Mouse (Mus musculus) stomach, embryonic 16.5 days (tissue): ENCODE data around the gene Atp12a. TPM values are rescaled to one million over a fixed set of nuclear protein-coding genes. Genes with fewer than 3 reads are reported as not detected.

ENCODE experiments used
- ATAC-seq: fragments of 200-750 bp; cut with Nextera tagmentation; 2 replicates; pipeline ENCODE4 v1.8.0; 2017; ENCODE audit warnings: moderate number of reproducible peaks, moderate TSS enrichment; ENCODE audit not compliant: insufficient read depth, low FRiP score
- H3K27ac ChIP-seq: fragments of 300-500 bp; sonication (generic); 2 replicates; pipeline ENCODE4 v1.5.1; 2014; ENCODE audit warnings: low read length
- H3K27me3 ChIP-seq: fragments of 300-500 bp; sonication (generic); 2 replicates; pipeline ENCODE4 v1.6.1; 2014; ENCODE audit warnings: low read length, control low read depth, mixed read lengths; ENCODE audit not compliant: control insufficient read depth, insufficient read depth
- H3K36me3 ChIP-seq: fragments of 300-500 bp; sonication (generic); 2 replicates; pipeline ENCODE4 v1.6.1; 2014; ENCODE audit warnings: low read length; ENCODE audit not compliant: control insufficient read depth, insufficient read depth
- H3K4me1 ChIP-seq: fragments of 300-500 bp; sonication (generic); 2 replicates; pipeline ENCODE4 v1.6.1; 2014; ENCODE audit warnings: low read length, control low read depth, mixed read lengths; ENCODE audit not compliant: control insufficient read depth, insufficient read depth
- H3K4me2 ChIP-seq: fragments of 300-500 bp; sonication (generic); 2 replicates; pipeline ENCODE4 v1.6.1; 2014; ENCODE audit warnings: low read depth, low read length, mixed read lengths
- H3K4me3 ChIP-seq: fragments of 300-500 bp; sonication (generic); replicated peaks from 2 replicates; pipeline ENCODE4 v1.5.1; 2014; ENCODE audit warnings: mild to moderate bottlenecking, low read length
- H3K9ac ChIP-seq: fragments of 300-500 bp; sonication (generic); 2 replicates; pipeline ENCODE4 v1.6.1; 2014; ENCODE audit warnings: low read length
- H3K9me3 ChIP-seq: fragments of 300-500 bp; sonication (generic); replicated peaks from 2 replicates; pipeline ENCODE4 v1.6.1; 2016; ENCODE audit warnings: low read length, control low read depth; ENCODE audit not compliant: control insufficient read depth
- WGBS: fragments of 180-500 bp; shearing (Covaris S2); extraction: QIAGEN DNeasy Blood & Tissue Kit; methylation state at CpG from one replicate; pipeline ENCODE4 v1.1.7; 2014; 5-methylcytosine and 5-hydroxymethylcytosine counted together
- polyA plus RNA-seq: library from polyadenylated mRNA; unstranded; fragments of >200 nt; fragmentation: Nextera tagmentation; extraction: Ambion mirVana; gene quantifications from 2 replicates; pipeline ENCODE4 v1.2.1, GENCODE M21; 2015

The Atp12a gene
- polyA plus RNA-seq, 1 experiment from 2014 or later = 0.04 TPM

DNA sequence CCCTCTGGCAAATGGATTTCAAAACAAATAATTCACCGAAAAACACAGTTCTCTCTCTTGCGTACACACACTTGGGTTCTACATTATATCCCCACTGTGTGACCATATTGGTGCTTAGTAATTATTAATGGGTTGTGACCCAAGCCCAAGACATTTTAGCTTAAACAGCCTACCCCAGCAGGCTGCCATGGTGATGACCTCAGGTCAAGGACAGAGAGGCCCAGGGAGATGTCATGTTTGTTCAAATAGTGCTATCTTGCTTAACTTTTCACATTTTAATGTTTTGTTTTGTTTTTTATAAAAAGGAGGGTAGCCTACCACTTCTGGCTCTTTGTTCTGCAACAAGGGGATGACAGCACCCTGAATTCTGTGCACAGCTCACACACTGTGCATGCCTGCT lies 27.2 kb upstream of the Atp12a start:
- 54% methylated on average over 2 of the region's 2 CpGs for WGBS
- Histone ChIP-seq H3K27me3 (no peaks in the 10 kb centered on the region), H3K9ac (no peak overlapping the region), H3K4me3 (no peak overlapping the region), H3K9me3 (no peaks in the 10 kb centered on the region), H3K4me2 (no peak overlapping the region), H3K27ac (no peak overlapping the region), H3K4me1 (peaks cover 4% of the 10 kb centered on the region), H3K36me3 (no peaks in the 10 kb centered on the region)
- no peak for ATAC-seq

DNA sequence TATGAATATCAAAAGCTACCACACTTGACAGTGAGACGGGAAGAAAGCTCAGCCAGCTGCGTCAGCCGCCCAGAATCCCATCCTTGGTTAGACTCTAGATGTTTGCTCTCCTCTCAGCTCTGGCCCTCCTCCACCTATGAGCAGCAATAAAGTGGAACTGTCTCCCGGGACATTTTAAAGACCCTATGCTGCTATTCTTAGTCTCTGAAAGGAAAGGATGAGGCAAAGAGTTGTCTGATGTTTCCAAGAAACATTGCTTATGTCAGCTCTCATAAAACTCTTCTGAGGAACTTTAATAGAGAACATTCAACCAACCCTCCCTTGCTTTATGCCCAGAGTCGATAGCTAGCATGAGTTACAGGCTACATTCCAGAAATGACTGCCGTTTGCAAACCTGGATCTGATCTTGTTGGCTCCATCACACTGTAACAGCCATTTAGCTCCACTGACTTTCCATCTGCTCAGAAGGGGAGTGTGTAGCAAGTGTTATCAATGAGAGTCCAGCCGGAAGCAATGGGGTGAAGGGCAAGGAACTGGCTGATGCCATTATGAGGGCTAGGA lies 25.9 kb upstream of the Atp12a start:
- H3K9ac ChIP-seq = no peak overlapping the region
- H3K4me2 ChIP-seq = no peak overlapping the region
- H3K9me3 ChIP-seq = no peaks in the 10 kb centered on the region
- no peak overlapping the region for H3K27ac ChIP-seq
- no peak overlapping the region for H3K4me3 ChIP-seq
- ATAC-seq = no peak
- H3K36me3 ChIP-seq = no peaks in the 10 kb centered on the region
- WGBS = 74% methylated on average over 7 of the region's 7 CpGs
- H3K4me1 ChIP-seq = peaks cover 4% of the 10 kb centered on the region
- no peaks in the 10 kb centered on the region for H3K27me3 ChIP-seq

DNA sequence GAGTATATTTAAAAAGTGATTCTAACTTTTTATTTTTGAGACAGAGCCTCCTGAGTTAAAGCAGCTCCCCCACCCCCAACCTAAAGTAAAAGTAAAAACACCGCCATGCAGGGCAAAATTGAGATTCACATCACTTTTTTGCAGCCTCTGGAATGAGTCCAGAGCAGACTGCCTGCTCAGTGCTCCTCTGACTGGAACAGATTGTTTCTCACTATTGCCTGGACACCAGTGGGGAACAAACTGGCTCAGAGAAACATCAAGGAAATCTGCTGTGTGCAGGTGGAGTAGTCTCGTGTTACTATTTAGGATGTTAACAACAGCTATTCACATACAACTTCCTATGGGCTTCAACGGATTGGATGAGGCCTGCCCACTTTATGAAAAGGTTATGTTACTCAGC lies 16.2 kb upstream of the Atp12a start:
- Histone ChIP-seq H3K4me3 (no peak overlapping the region), H3K27ac (no peak overlapping the region), H3K4me2 (no peak overlapping the region), H3K4me1 (no peaks in the 10 kb centered on the region), H3K9ac (no peak overlapping the region), H3K36me3 (no peaks in the 10 kb centered on the region), H3K9me3 (no peaks in the 10 kb centered on the region), H3K27me3 (no peaks in the 10 kb centered on the region)
- no peak for ATAC-seq
- 56% methylated on average over 3 of the region's 3 CpGs for WGBS

DNA sequence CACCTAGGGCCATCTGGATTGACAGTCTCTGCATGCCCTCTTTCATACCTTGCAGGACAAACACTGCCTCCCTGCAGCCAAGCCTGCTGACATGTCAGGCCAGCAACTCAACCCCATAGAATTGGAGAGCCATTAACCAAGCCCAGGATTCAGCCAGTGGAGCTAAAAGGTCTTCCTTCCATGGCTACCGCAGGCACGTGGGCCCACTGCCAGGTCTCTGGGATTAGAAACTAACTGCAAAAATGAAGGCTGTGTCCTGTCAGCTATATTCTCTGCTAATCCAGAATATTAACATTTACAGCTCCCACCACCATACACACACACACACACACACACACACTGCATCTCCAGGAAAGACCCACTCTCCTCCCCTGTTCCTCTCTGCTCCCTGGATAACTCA lies 15.3 kb upstream of the Atp12a start:
- Histone ChIP-seq H3K36me3 (no peaks in the 10 kb centered on the region), H3K9me3 (no peaks in the 10 kb centered on the region), H3K27me3 (no peaks in the 10 kb centered on the region), H3K4me1 (no peaks in the 10 kb centered on the region), H3K4me2 (no peak overlapping the region), H3K4me3 (no peak overlapping the region), H3K27ac (no peak overlapping the region), H3K9ac (no peak overlapping the region)
- ATAC-seq = no peak
- WGBS = 80% methylated on average over 2 of the region's 2 CpGs

DNA sequence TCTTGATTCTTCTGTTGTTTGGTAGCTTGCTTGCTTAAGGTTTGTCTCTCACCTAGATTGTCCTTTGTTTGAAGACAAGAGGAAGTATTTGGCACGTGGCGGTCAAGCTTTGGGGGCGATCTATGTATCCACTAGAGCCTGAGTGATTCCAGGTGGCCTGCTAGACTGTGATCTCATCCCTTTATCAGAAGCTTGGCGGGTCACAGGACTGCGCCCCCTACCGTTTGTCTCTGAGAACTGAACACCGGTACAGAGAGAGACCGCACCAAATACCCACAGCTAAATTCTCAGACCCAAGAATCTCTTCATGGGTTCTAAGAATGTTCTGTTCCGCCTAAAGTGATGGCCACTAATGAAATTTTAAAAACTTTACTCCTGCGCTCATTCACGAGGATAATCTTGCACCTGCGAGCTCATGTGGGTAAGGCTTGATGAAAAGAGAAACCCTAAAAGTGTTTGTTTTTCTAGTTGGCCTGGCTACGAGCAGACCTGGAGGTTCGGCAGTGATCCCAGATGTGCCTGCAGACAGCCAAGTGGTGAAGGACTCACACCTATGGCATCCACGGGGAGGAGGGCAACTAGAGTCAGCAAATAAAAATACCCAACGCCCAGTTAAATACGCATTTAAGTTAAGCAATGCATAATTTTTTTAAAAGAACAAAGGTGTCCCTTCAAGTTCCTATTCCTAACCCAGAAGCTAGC lies 12.8 kb upstream of the Atp12a start:
- H3K4me1 ChIP-seq = no peaks in the 10 kb centered on the region
- ATAC-seq = no peak
- H3K27ac ChIP-seq = no peak overlapping the region
- no peak overlapping the region for H3K9ac ChIP-seq
- no peak overlapping the region for H3K4me2 ChIP-seq
- H3K4me3 ChIP-seq = no peak overlapping the region
- no peaks in the 10 kb centered on the region for H3K36me3 ChIP-seq
- no peaks in the 10 kb centered on the region for H3K9me3 ChIP-seq
- WGBS = 25% methylated on average over 17 of the region's 17 CpGs
- H3K27me3 ChIP-seq = no peaks in the 10 kb centered on the region

DNA sequence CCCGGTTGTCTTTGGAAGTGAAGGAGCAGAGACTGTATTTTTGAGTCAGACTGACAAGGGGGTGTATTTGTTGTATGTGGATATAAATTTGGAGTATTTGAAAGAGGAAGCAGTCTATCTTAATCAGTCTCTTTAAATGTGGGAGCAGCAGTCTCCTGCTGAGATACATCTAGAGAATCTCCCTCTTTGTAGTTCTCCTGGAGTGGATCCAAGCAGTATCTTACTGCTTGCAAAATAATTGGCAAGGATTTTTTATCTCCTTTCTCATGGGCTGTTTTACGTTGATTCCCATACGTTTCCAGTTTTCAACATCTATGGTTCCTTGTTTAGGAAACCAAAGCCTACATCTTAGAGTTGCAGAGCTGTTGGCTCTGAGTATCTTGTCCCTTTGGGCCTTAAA lies 10.1 kb upstream of the Atp12a start:
- H3K4me1 ChIP-seq = no peaks in the 10 kb centered on the region
- no peaks in the 10 kb centered on the region for H3K9me3 ChIP-seq
- no peaks in the 10 kb centered on the region for H3K27me3 ChIP-seq
- H3K4me3 ChIP-seq = no peak overlapping the region
- no peak overlapping the region for H3K9ac ChIP-seq
- WGBS = 53% methylated on average over 3 of the region's 3 CpGs
- H3K4me2 ChIP-seq = no peak overlapping the region
- no peak for ATAC-seq
- H3K27ac ChIP-seq = no peak overlapping the region
- H3K36me3 ChIP-seq = no peaks in the 10 kb centered on the region

DNA sequence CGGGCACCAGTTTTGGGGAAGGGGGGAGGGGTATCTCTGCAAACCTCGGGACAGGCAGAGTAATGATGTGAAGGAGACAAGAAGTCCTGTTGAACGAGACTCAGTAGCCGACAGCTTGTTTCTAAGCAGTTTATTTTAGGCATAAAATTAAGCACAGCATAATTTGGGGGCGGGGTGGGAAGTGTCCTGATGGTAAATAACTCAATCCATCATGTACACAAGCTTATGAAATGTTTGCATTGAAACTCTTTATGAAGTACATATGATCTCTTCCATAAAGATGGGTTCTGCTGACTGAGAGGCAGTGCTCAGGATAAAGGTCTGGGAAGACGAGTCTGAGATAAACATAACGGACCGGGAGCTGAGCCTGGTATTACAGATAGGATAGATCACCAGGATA lies 9.5 kb upstream of the Atp12a start:
- no peaks in the 10 kb centered on the region for H3K9me3 ChIP-seq
- ATAC-seq = no peak; the same call in 1 of the 2 replicates

DNA sequence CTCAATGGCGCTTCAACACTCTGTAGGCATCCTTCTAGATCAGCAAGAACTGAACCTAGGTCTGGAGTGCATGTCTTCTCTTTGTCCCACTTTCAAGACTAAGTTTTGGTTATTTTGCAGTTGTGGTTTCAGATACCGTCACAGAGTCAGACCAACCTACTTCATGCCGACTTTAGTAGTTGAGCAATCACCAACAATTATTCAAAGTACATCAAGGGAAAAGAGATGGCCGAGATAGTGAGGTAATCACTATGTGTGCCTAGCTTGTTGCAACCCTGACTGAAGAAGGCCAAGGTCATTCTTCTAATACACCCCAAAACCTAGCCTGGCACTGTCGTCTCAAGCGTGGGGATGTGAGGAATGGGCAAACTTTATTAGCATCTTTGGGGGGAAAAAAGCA lies 8.7 kb upstream of the Atp12a start:
- Histone ChIP-seq H3K4me3 (no peak overlapping the region), H3K27ac (no peak overlapping the region), H3K27me3 (no peaks in the 10 kb centered on the region), H3K9ac (no peak overlapping the region), H3K4me1 (no peaks in the 10 kb centered on the region), H3K4me2 (no peak overlapping the region), H3K9me3 (no peaks in the 10 kb centered on the region), H3K36me3 (no peaks in the 10 kb centered on the region)
- no peak for ATAC-seq
- WGBS = 87% methylated on average over 6 of the region's 6 CpGs

More for the DNA sequence above, 9.5 kb upstream of the Atp12a start:
- no peak overlapping the region for H3K4me3 ChIP-seq
- no peak overlapping the region for H3K4me2 ChIP-seq
- H3K9ac ChIP-seq = no peak overlapping the region
- no peaks in the 10 kb centered on the region for H3K4me1 ChIP-seq
- no peaks in the 10 kb centered on the region for H3K27me3 ChIP-seq
- H3K36me3 ChIP-seq = no peaks in the 10 kb centered on the region
- no peak overlapping the region for H3K27ac ChIP-seq
- 41% methylated on average over 8 of the region's 8 CpGs for WGBS

DNA sequence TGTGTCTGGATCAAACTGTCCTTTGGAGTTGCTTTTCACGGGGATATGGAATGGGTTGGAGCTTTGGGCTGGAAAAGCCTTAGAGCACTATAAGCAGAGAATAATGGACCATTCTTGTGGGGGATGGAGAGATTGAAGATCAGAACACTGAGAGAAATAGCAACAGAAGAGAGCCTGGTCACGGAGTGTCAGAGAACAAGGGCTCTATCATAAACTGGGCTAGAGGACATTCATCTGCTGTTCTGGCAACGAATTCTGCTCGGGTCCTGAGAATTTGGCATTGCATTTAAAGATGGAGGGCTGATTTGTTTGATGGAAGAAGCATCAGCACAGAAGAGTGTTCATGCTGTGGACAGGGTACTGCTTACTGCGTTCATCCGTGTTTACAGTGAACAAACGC lies 6.4 kb upstream of the Atp12a start:
- H3K4me3 ChIP-seq = no peak overlapping the region
- H3K9ac ChIP-seq = no peak overlapping the region
- no peak for ATAC-seq
- no peak overlapping the region for H3K4me2 ChIP-seq
- H3K4me1 ChIP-seq = no peaks in the 10 kb centered on the region
- H3K36me3 ChIP-seq = no peaks in the 10 kb centered on the region
- no peaks in the 10 kb centered on the region for H3K9me3 ChIP-seq
- no peak overlapping the region for H3K27ac ChIP-seq
- peaks cover 4% of the 10 kb centered on the region for H3K27me3 ChIP-seq
- WGBS = 75% methylated on average over 7 of the region's 7 CpGs
